Mouse (Mus musculus): ENCODE measurements at regions not wholly inside any gene's neighbourhood (a gene's known extent, or its start where the extent isn't known, plus 50 kb on each side); places are given as distances from the start of the nearest gene placed in this dataset.

GRCm38 (mm10) chr12:70628384-70629365, 175.8 kb downstream of the Tmx1 start:
- in situ Hi-C loops (cut with MboI, MseI) = no loop called here

- in situ Hi-C loops (cut with MboI, MseI) = no loop called here
Measured at GRCm38 (mm10) chr12:70629371-70629770, 176.5 kb downstream of the Tmx1 start.

GRCm38 (mm10) chr12:70631281-70631680, 178.4 kb downstream of the Tmx1 start:
- in situ Hi-C loops (cut with MboI, MseI) = no loop called here

- in situ Hi-C loops (cut with MboI, MseI) = no loop called here
Measured at GRCm38 (mm10) chr12:70633194-70633593, 180.3 kb downstream of the Tmx1 start.

- in situ Hi-C loops (cut with MboI, MseI) = no loop called here
Measured at GRCm38 (mm10) chr12:70633622-70634365, 180.9 kb downstream of the Tmx1 start.

GRCm38 (mm10) chr12:70635997-70636396, 183.1 kb downstream of the Tmx1 start:
- in situ Hi-C loops (cut with MboI, MseI) = no loop called here

- in situ Hi-C loops (cut with MboI, MseI) = no loop called here
Measured at GRCm38 (mm10) chr12:70640186-70640585, 185.1 kb upstream of the Frmd6 start.

GRCm38 (mm10) chr12:70644910-70645309, 180.4 kb upstream of the Frmd6 start:
- in situ Hi-C loops (cut with MboI, MseI) = no loop called here

- in situ Hi-C loops (cut with MboI, MseI) = no loop called here
Measured at GRCm38 (mm10) chr12:70645407-70645806, 179.9 kb upstream of the Frmd6 start.

GRCm38 (mm10) chr12:70647516-70647915, 177.8 kb upstream of the Frmd6 start:
- in situ Hi-C loops (cut with MboI, MseI) = no loop called here

GRCm38 (mm10) chr12:70648179-70648811, 177.0 kb upstream of the Frmd6 start:
- in situ Hi-C loops (cut with MboI, MseI) = no loop called here

- in situ Hi-C loops (cut with MboI, MseI) = no loop called here
Measured at GRCm38 (mm10) chr12:70648812-70649188, 176.5 kb upstream of the Frmd6 start.

- in situ Hi-C loops (cut with MboI, MseI) = loop anchor here (10.0 kb wide), 2 partner anchors 105 to 1345 kb away; no protein-coding TSS in a partner anchor
Measured at GRCm38 (mm10) chr12:70649691-70650090, 175.6 kb upstream of the Frmd6 start.

GRCm38 (mm10) chr12:70650470-70650869, 174.8 kb upstream of the Frmd6 start:
- in situ Hi-C loops (cut with MboI, MseI) = loop anchor here (10.0 kb wide), 2 partner anchors 106 to 1344 kb away; no protein-coding TSS in a partner anchor

- in situ Hi-C loops (cut with MboI, MseI) = loop anchor here (10.0 kb wide), 2 partner anchors 108 to 1342 kb away; no protein-coding TSS in a partner anchor
Measured at GRCm38 (mm10) chr12:70652751-70653150, 172.6 kb upstream of the Frmd6 start.

GRCm38 (mm10) chr12:70653971-70654370, 171.3 kb upstream of the Frmd6 start:
- in situ Hi-C loops (cut with MboI, MseI) = loop anchor here (10.0 kb wide), 2 partner anchors 109 to 1341 kb away; no protein-coding TSS in a partner anchor

- in situ Hi-C loops (cut with MboI, MseI) = loop anchor here (10.0 kb wide), 2 partner anchors 110 to 1340 kb away; no protein-coding TSS in a partner anchor
Measured at GRCm38 (mm10) chr12:70654546-70654945, 170.8 kb upstream of the Frmd6 start.

GRCm38 (mm10) chr12:70655411-70655811, 169.9 kb upstream of the Frmd6 start:
- in situ Hi-C loops (cut with MboI, MseI) = loop anchor here (10.0 kb wide), 2 partner anchors 111 to 1339 kb away; no protein-coding TSS in a partner anchor

GRCm38 (mm10) chr12:70655900-70656544, 169.3 kb upstream of the Frmd6 start:
- in situ Hi-C loops (cut with MboI, MseI) = loop anchor here (10.0 kb wide), 2 partner anchors 111 to 1339 kb away; no protein-coding TSS in a partner anchor

- in situ Hi-C loops (cut with MboI, MseI) = loop anchor here (10.0 kb wide), 2 partner anchors 112 to 1338 kb away; no protein-coding TSS in a partner anchor
Measured at GRCm38 (mm10) chr12:70656805-70657492, 168.4 kb upstream of the Frmd6 start.
